Mouse (Mus musculus): Measurements from ENCODE around the gene Gm9044. TPM values are rescaled to one million over a fixed set of nuclear protein-coding genes. Genes with fewer than 3 reads are reported as not detected.

Gene Gm9044
- polyA plus RNA-seq, 1 experiment: not detected

Other genes with a start within 250 kb of the Gm9044 start
- 11.5 and 54.4 TPM in 2 replicates for gene Mdm1, start 190.6 kb downstream of the Gm9044 start, polyA plus RNA-seq (2012; ENCODE audit: insufficient read depth, low replicate concordance)
- gene Il22, start 127.5 kb downstream of the Gm9044 start, polyA plus RNA-seq (2012; ENCODE audit: insufficient read depth, low replicate concordance): not detected in 2 replicates
- gene Gm32717, start 91.6 kb downstream of the Gm9044 start, polyA plus RNA-seq (2012; ENCODE audit: insufficient read depth, low replicate concordance): 0.16 TPM in 1 of 2 replicates, not detected in the other
- 0.16 TPM in 1 of 2 replicates, not detected in the other for gene Gm32802, start 73.7 kb downstream of the Gm9044 start, polyA plus RNA-seq (2012; ENCODE audit: insufficient read depth, low replicate concordance)
- gene Iltifb, start 37.4 kb downstream of the Gm9044 start, polyA plus RNA-seq (2012; ENCODE audit: insufficient read depth, low replicate concordance): not detected in 2 replicates
- not detected in 2 replicates for gene Gm9040, start 5.4 kb downstream of the Gm9044 start, polyA plus RNA-seq (2012; ENCODE audit: insufficient read depth, low replicate concordance)
- not detected in 2 replicates for gene Gm9045, start 5.4 kb upstream of the Gm9044 start, polyA plus RNA-seq (2012; ENCODE audit: insufficient read depth, low replicate concordance)
- not detected in 2 replicates for gene Gm9046, start 10.8 kb upstream of the Gm9044 start, polyA plus RNA-seq (2012; ENCODE audit: insufficient read depth, low replicate concordance)
- gene Gm9048, start 16.3 kb upstream of the Gm9044 start, polyA plus RNA-seq (2012; ENCODE audit: insufficient read depth, low replicate concordance): not detected in 2 replicates
- gene Gm9049, start 21.7 kb upstream of the Gm9044 start, polyA plus RNA-seq (2012; ENCODE audit: insufficient read depth, low replicate concordance): not detected in 2 replicates
- gene Ifng, start 108.6 kb upstream of the Gm9044 start, polyA plus RNA-seq (2012; ENCODE audit: insufficient read depth, low replicate concordance): not detected in 2 replicates